Mouse (Mus musculus) MEL (cell line): ENCODE results near the gene Clec2e.
"Not testable (repeated sequence)": the region's sequence is repeated elsewhere in the genome, so short reads cannot be mapped to it uniquely, and the experiment has no call there.

Experiments
- GATA1 ChIP-seq: IDR thresholded peaks from 2 replicates; pipeline ENCODE4 v1.6.1; 2011; ENCODE audit warnings: low read depth, low read length, improper control_type of control experiment
- KAT2A ChIP-seq: conservative IDR thresholded peaks from 2 replicates; pipeline ENCODE4 v1.6.1; 2012; ENCODE audit warnings: low read depth, low read length, improper control_type of control experiment, inconsistent platforms
- MYB ChIP-seq: IDR thresholded peaks from 2 replicates; pipeline ENCODE4 v1.6.1; 2011; ENCODE audit warnings: mild to moderate bottlenecking, low read depth, low read length, improper control_type of control experiment
- NELFE ChIP-seq: IDR thresholded peaks from 2 replicates; pipeline ENCODE4 v1.6.1; 2011; ENCODE audit warnings: low read depth, low read length, improper control_type of control experiment
- POLR2A ChIP-seq, 2 experiments: IDR thresholded peaks; 2 replicates each; pipeline ENCODE4 v1.6.1; 2011 to 2012; ENCODE audit warnings: low read length in 2 of 2, mild to moderate bottlenecking in 2 of 2, control low read depth in 1 of 2, improper control_type of control experiment in 1 of 2, low read depth in 1 of 2, moderate library complexity in 1 of 2; ENCODE audit not compliant: control insufficient read depth in 1 of 2, insufficient read depth in 1 of 2, poor library complexity in 1 of 2

- TF ChIP-seq POLR2A (IDR thresholded peaks at IDR 0.05; ENCODE audit: control insufficient read depth in 1 of 2, insufficient read depth in 1 of 2, low read depth in 1 of 2, low read length in 2 of 2, poor library complexity in 1 of 2); KAT2A; MYB; GATA1; NELFE: not testable (repeated sequence)
Measured at GRCm38 (mm10) chr6:129100794-129101193, at the start of gene Clec2e.
